Mouse (Mus musculus) MEL (cell line): ENCODE measurements around the gene Gm4778. TPM values are rescaled to one million over a fixed set of nuclear protein-coding genes. Genes with fewer than 3 reads are reported as not detected.
"Not testable (repeated sequence)": the region's sequence is repeated elsewhere in the genome, so short reads cannot be mapped to it uniquely, and the experiment has no call there.

Source experiments
- DNase-seq: peaks from one replicate; pipeline ENCODE4 v3.0.0; 2011; ENCODE audit warnings: low read depth, low spot score
- H3K27ac ChIP-seq: 2 replicates; pipeline ENCODE4 v1.5.1; 2012; ENCODE audit warnings: low read depth, mild to moderate bottlenecking, control low read depth, low read length, moderate library complexity; ENCODE audit not compliant: control insufficient read depth
- H3K27me3 ChIP-seq, 2 experiments: fragments of 150-350 bp in 1 of 2; sonication (generic) in 1 of 2; 2 replicates each; pipeline ENCODE4 v1.6.1; 2012; ENCODE audit warnings: low read length in 2 of 2, mild to moderate bottlenecking in 2 of 2, improper control_type of control experiment in 1 of 2, moderate library complexity in 1 of 2; ENCODE audit not compliant: insufficient read depth in 2 of 2, control insufficient read depth in 1 of 2
- H3K36me3 ChIP-seq, 2 experiments: 2 replicates each; pipeline ENCODE4 v1.6.1; 2012 to 2014; ENCODE audit warnings: low read length in 2 of 2, improper control_type of control experiment in 1 of 2, inconsistent platforms in 1 of 2, mild to moderate bottlenecking in 1 of 2; ENCODE audit not compliant: insufficient read depth in 2 of 2, control insufficient read depth in 1 of 2
- H3K4me1 ChIP-seq, 2 experiments: fragments of 150-350 bp in 1 of 2; sonication (generic) in 1 of 2; 2 replicates each; pipeline ENCODE4 v1.6.1; 2012; ENCODE audit warnings: low read length in 2 of 2, improper control_type of control experiment in 1 of 2, mild to moderate bottlenecking in 1 of 2; ENCODE audit not compliant: insufficient read depth in 2 of 2, control insufficient read depth in 1 of 2
- H3K4me3 ChIP-seq, 2 experiments: fragments of 150-350 bp in 1 of 2; sonication (generic) in 1 of 2; 2 replicates each; pipeline ENCODE4 v1.5.1; 2012; ENCODE audit warnings: low read depth in 2 of 2, low read length in 2 of 2, mild to moderate bottlenecking in 2 of 2, moderate library complexity in 2 of 2, control low read depth in 1 of 2, improper control_type of control experiment in 1 of 2; ENCODE audit not compliant: control insufficient read depth in 1 of 2, insufficient read depth in 1 of 2
- H3K79me2 ChIP-seq: 2 replicates; pipeline ENCODE4 v1.6.1; 2012; ENCODE audit warnings: mild to moderate bottlenecking, low read length, moderate library complexity; ENCODE audit not compliant: control insufficient read depth, poor library complexity, insufficient read depth
- H3K9ac ChIP-seq: 2 replicates; pipeline ENCODE4 v1.6.1; 2012; ENCODE audit warnings: low read depth, mild to moderate bottlenecking, control low read depth, low read length, moderate library complexity; ENCODE audit not compliant: control insufficient read depth, poor library complexity, severe bottlenecking
- H3K9me3 ChIP-seq: fragments of 150-350 bp; sonication (generic); replicated peaks from 2 replicates; pipeline ENCODE4 v1.6.1; 2012; ENCODE audit warnings: mild to moderate bottlenecking, low read length, improper control_type of control experiment, moderate library complexity; ENCODE audit not compliant: insufficient read depth
- BHLHE40 ChIP-seq: IDR thresholded peaks from 2 replicates; pipeline ENCODE4 v1.6.1; 2012; ENCODE audit warnings: low read depth, mild to moderate bottlenecking, inconsistent platforms, low read length, improper control_type of control experiment, borderline replicate concordance
- CHD1 ChIP-seq: IDR thresholded peaks from 2 replicates; pipeline ENCODE4 v1.6.1; 2012; ENCODE audit warnings: low read depth, mild to moderate bottlenecking, inconsistent platforms, low read length, improper control_type of control experiment
- CHD2 ChIP-seq: IDR thresholded peaks from 2 replicates; pipeline ENCODE4 v1.6.1; 2011; ENCODE audit warnings: low read length, improper control_type of control experiment
- CTCF ChIP-seq, 3 experiments: IDR thresholded peaks in 2 of 3; conservative IDR thresholded peaks in 1 of 3; 2 replicates each; pipeline ENCODE4 v1.5.1; 2011 to 2012; ENCODE audit warnings: low read length in 3 of 3, low read depth in 2 of 3, mild to moderate bottlenecking in 2 of 3, improper control_type of control experiment in 1 of 3, inconsistent platforms in 1 of 3, mixed read lengths in 1 of 3, moderate library complexity in 1 of 3; ENCODE audit not compliant: control insufficient read depth in 1 of 3, insufficient read depth in 1 of 3, poor library complexity in 1 of 3, severe bottlenecking in 1 of 3
- ELF1 ChIP-seq: IDR thresholded peaks from 2 replicates; pipeline ENCODE4 v1.6.1; 2014; ENCODE audit warnings: low read depth, mild to moderate bottlenecking, inconsistent platforms, low read length, improper control_type of control experiment, moderate library complexity
- EP300 ChIP-seq, 2 experiments: IDR thresholded peaks; 2 replicates each; pipeline ENCODE4 v1.6.1; 2011; ENCODE audit warnings: improper control_type of control experiment in 2 of 2, low read length in 2 of 2, low read depth in 1 of 2, mild to moderate bottlenecking in 1 of 2
- ETS1 ChIP-seq: IDR thresholded peaks from 2 replicates; pipeline ENCODE4 v1.6.1; 2012; ENCODE audit warnings: low read depth, mild to moderate bottlenecking, inconsistent platforms, low read length, improper control_type of control experiment, moderate library complexity
- GABPA ChIP-seq: IDR thresholded peaks from 2 replicates; pipeline ENCODE4 v1.6.1; 2012; ENCODE audit warnings: low read depth, mild to moderate bottlenecking, inconsistent platforms, low read length, improper control_type of control experiment, moderate library complexity
- GATA1 ChIP-seq: IDR thresholded peaks from 2 replicates; pipeline ENCODE4 v1.6.1; 2011; ENCODE audit warnings: low read depth, low read length, improper control_type of control experiment
- HCFC1 ChIP-seq: IDR thresholded peaks from 2 replicates; pipeline ENCODE4 v1.6.1; 2012; ENCODE audit warnings: low read depth, mild to moderate bottlenecking, inconsistent platforms, low read length, improper control_type of control experiment, moderate library complexity
- JUND ChIP-seq: IDR thresholded peaks from 2 replicates; pipeline ENCODE4 v1.6.1; 2011; ENCODE audit warnings: low read depth, mild to moderate bottlenecking, improper control_type of control experiment, low read length
- KAT2A ChIP-seq: conservative IDR thresholded peaks from 2 replicates; pipeline ENCODE4 v1.6.1; 2012; ENCODE audit warnings: low read depth, low read length, improper control_type of control experiment, inconsistent platforms
- MAZ ChIP-seq: IDR thresholded peaks from 2 replicates; pipeline ENCODE4 v1.6.1; 2012; ENCODE audit warnings: low read depth, mild to moderate bottlenecking, inconsistent platforms, low read length, improper control_type of control experiment
- MEF2A ChIP-seq: IDR thresholded peaks from 2 replicates; pipeline ENCODE4 v1.6.1; 2014; ENCODE audit warnings: low read depth, mild to moderate bottlenecking, inconsistent platforms, low read length, improper control_type of control experiment; ENCODE audit not compliant: poor library complexity, insufficient replicate concordance, severe bottlenecking; ENCODE audit errors: extremely low read depth
- MXI1 ChIP-seq: IDR thresholded peaks from 2 replicates; pipeline ENCODE4 v1.6.1; 2011; ENCODE audit warnings: mild to moderate bottlenecking, low read depth, low read length, improper control_type of control experiment
- MYC ChIP-seq: IDR thresholded peaks from 2 replicates; pipeline ENCODE4 v1.6.1; 2011; ENCODE audit warnings: low read depth, mild to moderate bottlenecking, low read length, improper control_type of control experiment, moderate library complexity
- NELFE ChIP-seq: IDR thresholded peaks from 2 replicates; pipeline ENCODE4 v1.6.1; 2011; ENCODE audit warnings: low read depth, low read length, improper control_type of control experiment
- POLR2AphosphoS2 ChIP-seq: IDR thresholded peaks from 2 replicates; pipeline ENCODE4 v1.6.1; 2011; ENCODE audit warnings: low read length, improper control_type of control experiment
- POLR2AphosphoS5 ChIP-seq: IDR thresholded peaks from 2 replicates; pipeline ENCODE4 v1.6.1; 2012; ENCODE audit warnings: low read depth, borderline replicate concordance, mild to moderate bottlenecking, inconsistent platforms, low read length, moderate library complexity, mixed read lengths
- RAD21 ChIP-seq: IDR thresholded peaks from 2 replicates; pipeline ENCODE4 v1.6.1; 2011; ENCODE audit warnings: mild to moderate bottlenecking, low read depth, low read length, improper control_type of control experiment
- RCOR1 ChIP-seq: IDR thresholded peaks from 2 replicates; pipeline ENCODE4 v1.6.1; 2012; ENCODE audit warnings: low read depth, mild to moderate bottlenecking, inconsistent platforms, low read length, improper control_type of control experiment
- SMC3 ChIP-seq: IDR thresholded peaks from 2 replicates; pipeline ENCODE4 v1.6.1; 2011; ENCODE audit warnings: low read depth, low read length, improper control_type of control experiment
- TAL1 ChIP-seq: IDR thresholded peaks from 2 replicates; pipeline ENCODE4 v1.6.1; 2012; ENCODE audit warnings: mild to moderate bottlenecking, inconsistent platforms, low read length, moderate library complexity, mixed read lengths
- TBP ChIP-seq: IDR thresholded peaks from 2 replicates; pipeline ENCODE4 v1.8.0; 2011; ENCODE audit warnings: low read depth, low read length, improper control_type of control experiment
- TCF12 ChIP-seq: IDR thresholded peaks from 2 replicates; pipeline ENCODE4 v1.6.1; 2014; ENCODE audit warnings: low read depth, mild to moderate bottlenecking, inconsistent platforms, low read length, improper control_type of control experiment, moderate library complexity
- USF2 ChIP-seq, 2 experiments: IDR thresholded peaks; 2 replicates each; pipeline ENCODE4 v1.6.1; 2011 to 2012; ENCODE audit warnings: improper control_type of control experiment in 2 of 2, low read length in 2 of 2, borderline replicate concordance in 1 of 2, inconsistent platforms in 1 of 2, low read depth in 1 of 2, mild to moderate bottlenecking in 1 of 2; ENCODE audit not compliant: insufficient read depth in 1 of 2
- ZC3H11A ChIP-seq: IDR thresholded peaks from 2 replicates; pipeline ENCODE4 v1.6.1; 2012; ENCODE audit warnings: low read depth, mild to moderate bottlenecking, inconsistent platforms, low read length, improper control_type of control experiment
- ZKSCAN1 ChIP-seq: IDR thresholded peaks from 2 replicates; pipeline ENCODE4 v1.6.1; 2012; ENCODE audit warnings: low read depth, mild to moderate bottlenecking, inconsistent platforms, low read length, improper control_type of control experiment, moderate library complexity
- ZMIZ1 ChIP-seq: IDR thresholded peaks from 2 replicates; pipeline ENCODE4 v1.6.1; 2012; ENCODE audit warnings: low read depth, mild to moderate bottlenecking, inconsistent platforms, low read length, improper control_type of control experiment, moderate library complexity
- ZNF384 ChIP-seq: IDR thresholded peaks from 2 replicates; pipeline ENCODE4 v1.6.1; 2012; ENCODE audit warnings: low read depth, mild to moderate bottlenecking, inconsistent platforms, low read length, improper control_type of control experiment
- polyA plus RNA-seq, 2 experiments: library from polyadenylated mRNA; stranded (reverse) in 1 of 2; unstranded in 1 of 2; fragments of >175 nt in 1 of 2; fragments of >200 nt in 1 of 2; gene quantifications; 2 replicates each; pipeline versions ENCODE4 v1.2.1 to v1.2.4; 2012; ENCODE audit warnings: low replicate concordance in 2 of 2, low read depth in 1 of 2; ENCODE audit not compliant: insufficient read length in 2 of 2, insufficient read depth in 1 of 2, missing spikeins in 1 of 2
- total RNA-seq: library from RNA; depleted of rRNA; stranded (reverse); fragments of 300-350 nt; gene quantifications from 2 replicates; pipeline ENCODE4 v1.2.3, GENCODE M21; 2012; rRNA removed

The Gm4778 gene
- total RNA-seq (not detected in 2 replicates), polyA plus RNA-seq (not detected)

GRCm38 (mm10) chr3:94263736-94264135 is at the start of gene Gm4778:
Gm4778 (plus strand) TSS chr3:94264036.
- not testable (repeated sequence) for H3K9ac ChIP-seq, H3K9me3 ChIP-seq, H3K4me3 ChIP-seq, H3K79me2 ChIP-seq, H3K27ac ChIP-seq, DNase-seq, H3K36me3 ChIP-seq, H3K27me3 ChIP-seq, H3K4me1 ChIP-seq

- DNase-seq = peak; percentile 32
- no peak overlapping the region for H3K4me3 ChIP-seq
These were observed 3.2 kb upstream of the Gm4778 start for GRCm38 (mm10) chr3:94260598-94260997.

GRCm38 (mm10) chr3:94275991-94276390 is 12.2 kb downstream of the Gm4778 start:
- Histone ChIP-seq H3K27me3 (no peaks in the 10 kb centered on the region), H3K9ac (no peak overlapping the region), H3K27ac (no peak overlapping the region), H3K4me3 (no peak overlapping the region), H3K4me1 (no peaks in the 10 kb centered on the region), H3K36me3 (no peaks in the 10 kb centered on the region), H3K79me2 (no peaks in the 10 kb centered on the region), H3K9me3 (no peaks in the 10 kb centered on the region)
- no peak for DNase-seq
- TF ChIP-seq GATA1 (no peak), BHLHE40 (no peak), MXI1 (no peak), RAD21 (no peak), TBP (no peak), ELF1 (no peak), USF2 (IDR thresholded peaks at IDR 0.05; ENCODE audit: borderline replicate concordance in 1 of 2, insufficient read depth in 1 of 2, low read depth in 1 of 2, low read length in 2 of 2) (no peak), SMC3 (no peak), HCFC1 (no peak), MYC (no peak), ZMIZ1 (no peak)

More at GRCm38 (mm10) chr3:94260598-94260997, 3.2 kb upstream of the Gm4778 start:
- Histone ChIP-seq H3K27me3 (no peaks in the 10 kb centered on the region), H3K9ac (no peak overlapping the region), H3K79me2 (no peaks in the 10 kb centered on the region), H3K36me3 (no peaks in the 10 kb centered on the region), H3K4me1 (no peaks in the 10 kb centered on the region), H3K9me3 (no peaks in the 10 kb centered on the region; the same call in 1 of the 2 replicates), H3K27ac (no peak overlapping the region)
- no peak for TF ChIP-seq GABPA
- TF ChIP-seq USF2 (IDR thresholded peaks at IDR 0.05; ENCODE audit: borderline replicate concordance in 1 of 2, insufficient read depth in 1 of 2, low read depth in 1 of 2, low read length in 2 of 2) = no peak
- TF ChIP-seq ZC3H11A = 0 out of 2 replicates have a peak, but pooled peaks have one; percentile 20
- no peak for TF ChIP-seq HCFC1
- no peak for TF ChIP-seq TBP
- TF ChIP-seq NELFE = no peak
- TF ChIP-seq ZNF384 = no peak
- no peak for TF ChIP-seq ETS1
- TF ChIP-seq MAZ = no peak
- TF ChIP-seq JUND = no peak
- peak; percentile 49 for TF ChIP-seq SMC3
- no peak for TF ChIP-seq MEF2A
- TF ChIP-seq CHD2 = no peak
- no peak for TF ChIP-seq TAL1
- no peak for TF ChIP-seq MYC
- TF ChIP-seq POLR2AphosphoS2 = no peak
- no peak for TF ChIP-seq GATA1
- no peak for TF ChIP-seq EP300 (IDR thresholded peaks at IDR 0.05; ENCODE audit: low read depth in 1 of 2, low read length in 2 of 2)
- no peak for TF ChIP-seq POLR2AphosphoS5
- TF ChIP-seq TCF12 = no peak
- TF ChIP-seq RCOR1 = no peak
- no peak for TF ChIP-seq KAT2A
- no peak for TF ChIP-seq ZKSCAN1
- no peak for TF ChIP-seq CHD1
- TF ChIP-seq CTCF (IDR thresholded peaks at IDR 0.05 in 2 of 3, conservative IDR thresholded peaks at IDR 0.05 in 1 of 3; ENCODE audit: control insufficient read depth in 1 of 3, insufficient read depth in 1 of 3, low read depth in 2 of 3, low read length in 3 of 3, poor library complexity in 1 of 3, severe bottlenecking in 1 of 3) = peak in 2 of 3 experiments; percentile 4 to 52; a peak in 2 of 6 replicates
- peak; percentile 60 for TF ChIP-seq RAD21
